Mouse (Mus musculus): Measurements from ENCODE around the gene Slc2a9.

DNA sequence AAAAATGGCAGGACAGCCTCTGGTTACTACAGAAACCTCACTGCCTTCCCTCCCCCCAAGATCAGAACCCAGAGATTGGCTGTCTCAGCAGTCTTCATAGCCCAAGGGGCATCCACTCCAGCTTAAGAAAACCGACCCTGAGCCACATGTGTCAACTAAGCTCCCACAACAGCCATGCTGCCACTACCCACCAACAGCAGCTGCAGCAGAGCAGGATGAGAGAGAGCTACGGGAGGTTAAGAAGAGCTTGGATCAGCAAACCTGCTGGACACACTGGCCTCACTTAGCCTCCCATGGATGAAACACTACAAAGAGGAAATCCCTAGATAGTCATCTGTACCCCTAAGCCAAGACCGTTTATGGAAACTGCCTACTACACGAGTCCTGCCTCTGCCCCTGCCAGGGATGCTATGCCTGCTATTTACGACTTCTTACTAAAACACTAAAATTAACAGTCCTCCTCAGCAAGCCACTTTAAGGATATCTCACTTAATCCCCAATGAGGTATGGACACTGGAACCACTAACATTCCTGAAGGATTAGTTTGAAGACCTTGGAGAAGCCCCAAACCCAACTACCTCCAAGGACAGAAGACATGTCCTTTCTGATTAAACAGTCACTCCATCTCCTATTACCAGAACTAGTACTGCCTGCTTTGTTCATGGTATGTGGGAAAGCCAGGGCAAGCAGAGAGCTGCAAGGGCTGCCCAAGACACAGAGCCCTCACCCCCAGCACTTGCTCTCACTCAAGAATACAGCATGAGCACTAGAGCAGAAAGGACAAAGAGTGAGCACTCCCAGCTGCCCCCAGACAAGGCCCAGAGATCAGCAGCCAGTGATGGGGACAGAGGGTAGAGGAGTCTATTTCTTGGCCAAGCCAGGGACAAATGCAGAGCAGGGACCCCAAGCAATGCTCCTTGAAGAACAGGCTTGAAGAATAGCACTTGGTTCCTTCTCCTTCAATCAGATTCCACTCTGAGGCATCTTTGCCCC is 41.8 kb upstream of the Slc2a9 start:
- TF ChIP-seq POLR2A (IDR thresholded peaks at IDR 0.05; ENCODE audit: low read depth, low read length) (no peak), CTCF (conservative IDR thresholded peaks at IDR 0.05; ENCODE audit: insufficient read depth, insufficient read length, low read depth, low read length) (no peak)

Measured in kidney, adult 2 months (tissue).